Mouse (Mus musculus): ENCODE measurements around the gene Naa40. TPM values are rescaled to one million over a fixed set of nuclear protein-coding genes. Genes with fewer than 3 reads are reported as not detected.

Naa40 gene
- polyA plus RNA-seq (2012; fragmentation: generic; extraction: Trizol), result 16.8 TPM
- long read RNA-seq, experiment 1, full-length matches to known transcripts, result 16 of 20 reads
- long read RNA-seq, experiment 1, partial matches to known transcripts, result 0 of 20 reads
- long read RNA-seq, experiment 1, other reads (novel, unspliced or antisense), result 4 of 20 reads
- long read RNA-seq, experiment 2, full-length matches to known transcripts, result 142 of 164 reads
- long read RNA-seq, experiment 2, partial matches to known transcripts, result 3 of 164 reads
- long read RNA-seq, experiment 2, other reads (novel, unspliced or antisense), result 19 of 164 reads

DNA sequence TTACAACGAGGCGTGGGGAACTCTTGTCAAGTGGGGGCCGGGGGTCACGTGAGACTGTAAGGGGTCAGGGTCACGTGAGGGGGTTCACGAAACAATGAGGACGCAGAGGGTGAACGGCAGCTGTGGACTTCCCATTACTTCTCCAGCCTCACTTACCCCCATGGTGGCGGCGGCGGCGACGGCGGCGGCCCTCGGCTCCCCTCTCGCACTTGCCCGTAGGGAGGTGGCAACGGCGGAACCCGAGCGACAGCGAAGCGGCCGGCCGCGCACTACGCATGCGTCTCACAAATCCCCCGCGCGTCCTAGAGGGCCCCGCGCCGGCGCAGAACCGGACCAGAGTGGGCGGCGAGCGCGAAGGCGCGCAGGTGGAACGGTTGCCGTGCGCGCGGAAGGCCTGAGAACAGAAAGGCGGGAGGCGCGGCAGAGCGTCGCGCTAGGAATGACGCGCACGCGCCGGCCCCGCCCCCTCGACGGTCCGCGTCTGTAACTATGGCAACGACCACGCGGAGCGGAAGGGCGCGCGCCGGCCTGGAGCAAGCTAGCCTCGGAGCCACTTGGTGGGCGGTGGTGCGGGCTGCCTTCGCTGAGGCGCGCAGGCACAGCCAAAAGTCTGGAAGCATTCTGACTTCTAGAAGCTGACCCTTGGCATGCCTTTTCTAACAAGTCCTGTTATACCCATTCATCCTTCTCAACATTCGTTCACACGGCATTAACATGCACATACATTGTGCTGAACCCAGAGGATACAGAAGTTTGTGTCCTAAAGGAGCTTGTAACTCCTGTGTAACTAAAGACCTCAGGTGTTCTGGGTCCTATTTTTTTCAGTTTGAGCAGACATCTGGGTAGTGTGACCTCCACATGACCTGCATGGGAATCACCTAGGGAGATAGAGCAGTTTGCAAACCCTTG is at the start of gene Naa40:
Gene Naa40 (minus strand): TSS at position 402 of the 909 bp plus-strand sequence.
- Histone ChIP-seq H3K4me3 (ENCODE audit: insufficient read depth, poor library complexity, severe bottlenecking) (peak within 1 kb of the TSS; percentile 80), H3K27me3 (ENCODE audit: control insufficient read depth, insufficient read depth, insufficient read length) (no peaks in the 10 kb centered on the region), H3ac (ENCODE audit: control insufficient read depth, insufficient read length, low read depth) (peak within 1 kb of the TSS; percentile 73), H3K36me3 (ENCODE audit: control insufficient read depth, insufficient read depth) (peaks cover 21% of the 10 kb centered on the region), H3K79me3 (ENCODE audit: low read depth) (peaks cover 36% of the 10 kb centered on the region), H3K79me2 (ENCODE audit: control insufficient read depth, insufficient read depth) (peaks cover 49% of the 10 kb centered on the region)
- TF ChIP-seq FOSL1 (IDR thresholded peaks at IDR 0.05; ENCODE audit: insufficient read depth, low read length, poor library complexity, severe bottlenecking) (no peak), CTCF (IDR thresholded peaks at IDR 0.05; ENCODE audit: control insufficient read depth, insufficient read depth, insufficient read length) (no peak), MAX (IDR thresholded peaks at IDR 0.05) (peak; percentile 67), USF1 (IDR thresholded peaks at IDR 0.05; ENCODE audit: low read depth) (peak; percentile 93), CEBPB (IDR thresholded peaks at IDR 0.05; ENCODE audit: low read depth) (no peak), MYOD1 (IDR thresholded peaks at IDR 0.05; ENCODE audit: control insufficient read depth, insufficient read length, low read depth) (no peak), MYOG (IDR thresholded peaks at IDR 0.05; ENCODE audit: control insufficient read depth, extremely low read depth, insufficient read length) (no peak)

DNA sequence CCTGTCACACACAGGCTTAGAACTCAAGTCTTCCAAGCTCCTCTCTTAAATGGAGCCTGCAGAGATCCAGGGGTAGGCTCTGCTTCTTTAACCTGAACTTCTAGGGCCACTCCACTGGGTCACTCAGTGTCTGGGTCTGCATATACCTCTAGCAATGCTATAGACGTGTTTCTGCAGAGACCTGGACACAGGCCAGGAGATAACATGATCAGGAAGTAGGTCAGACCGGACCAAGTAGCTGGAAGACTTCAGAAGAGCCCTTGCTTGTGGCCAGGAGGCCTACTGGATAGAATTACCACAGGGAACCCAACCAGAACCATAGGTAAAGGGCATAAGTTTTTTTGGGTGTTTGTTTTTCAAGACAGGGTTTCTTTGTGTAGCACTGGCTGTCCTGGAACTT is 48.8 kb upstream of the Naa40 start:
- peaks cover 9% of the 10 kb centered on the region for H3K79me3 ChIP-seq (ENCODE audit: low read depth)

GRCm38 (mm10) chr19:7288288-7288687 is 47.3 kb upstream of the Naa40 start:
- Histone ChIP-seq H3K36me3 (ENCODE audit: control insufficient read depth, insufficient read depth) (peaks cover 45% of the 10 kb centered on the region), H3K27me3 (ENCODE audit: control insufficient read depth, insufficient read depth, insufficient read length) (no peaks in the 10 kb centered on the region), H3K4me3 (ENCODE audit: insufficient read depth, poor library complexity, severe bottlenecking) (no peak overlapping the region), H3ac (ENCODE audit: control insufficient read depth, insufficient read length, low read depth) (no peak overlapping the region), H3K79me2 (ENCODE audit: control insufficient read depth, insufficient read depth) (peaks cover 30% of the 10 kb centered on the region), H3K79me3 (ENCODE audit: low read depth) (peaks cover 2% of the 10 kb centered on the region)
- TF ChIP-seq USF1 (IDR thresholded peaks at IDR 0.05; ENCODE audit: low read depth), result no peak
- no peak for TF ChIP-seq MYOG (IDR thresholded peaks at IDR 0.05; ENCODE audit: control insufficient read depth, extremely low read depth, insufficient read length)
- no peak for TF ChIP-seq MYOD1 (IDR thresholded peaks at IDR 0.05; ENCODE audit: control insufficient read depth, insufficient read length, low read depth)
- no peak for TF ChIP-seq MAX (IDR thresholded peaks at IDR 0.05)
- TF ChIP-seq CEBPB (IDR thresholded peaks at IDR 0.05; ENCODE audit: low read depth), result no peak
- TF ChIP-seq FOSL1 (IDR thresholded peaks at IDR 0.05; ENCODE audit: insufficient read depth, low read length, poor library complexity, severe bottlenecking), result no peak
- TF ChIP-seq CTCF (IDR thresholded peaks at IDR 0.05; ENCODE audit: control insufficient read depth, insufficient read depth, insufficient read length), result no peak

More for the DNA sequence above, 48.8 kb upstream of the Naa40 start:
- Histone ChIP-seq H3K4me3 (ENCODE audit: insufficient read depth, poor library complexity, severe bottlenecking) (no peak overlapping the region), H3K27me3 (ENCODE audit: control insufficient read depth, insufficient read depth, insufficient read length) (no peaks in the 10 kb centered on the region), H3K79me2 (ENCODE audit: control insufficient read depth, insufficient read depth) (peaks cover 45% of the 10 kb centered on the region), H3K36me3 (ENCODE audit: control insufficient read depth, insufficient read depth) (peaks cover 30% of the 10 kb centered on the region), H3ac (ENCODE audit: control insufficient read depth, insufficient read length, low read depth) (no peak overlapping the region)
- TF ChIP-seq FOSL1 (IDR thresholded peaks at IDR 0.05; ENCODE audit: insufficient read depth, low read length, poor library complexity, severe bottlenecking) (no peak), USF1 (IDR thresholded peaks at IDR 0.05; ENCODE audit: low read depth) (no peak)

GRCm38 (mm10) chr19:7286563-7287315 is 45.8 kb upstream of the Naa40 start:
- Histone ChIP-seq H3K36me3 (ENCODE audit: control insufficient read depth, insufficient read depth) (peaks cover 53% of the 10 kb centered on the region), H3ac (ENCODE audit: control insufficient read depth, insufficient read length, low read depth) (no peak overlapping the region), H3K79me3 (ENCODE audit: low read depth) (no peaks in the 10 kb centered on the region), H3K79me2 (ENCODE audit: control insufficient read depth, insufficient read depth) (peaks cover 16% of the 10 kb centered on the region), H3K27me3 (ENCODE audit: control insufficient read depth, insufficient read depth, insufficient read length) (no peaks in the 10 kb centered on the region), H3K4me3 (ENCODE audit: insufficient read depth, poor library complexity, severe bottlenecking) (no peak overlapping the region)
- no peak for TF ChIP-seq FOSL1 (IDR thresholded peaks at IDR 0.05; ENCODE audit: insufficient read depth, low read length, poor library complexity, severe bottlenecking)
- TF ChIP-seq USF1 (IDR thresholded peaks at IDR 0.05; ENCODE audit: low read depth), result no peak
- no peak for TF ChIP-seq CEBPB (IDR thresholded peaks at IDR 0.05; ENCODE audit: low read depth)
- no peak for TF ChIP-seq MAX (IDR thresholded peaks at IDR 0.05)
- TF ChIP-seq MYOG (IDR thresholded peaks at IDR 0.05; ENCODE audit: control insufficient read depth, extremely low read depth, insufficient read length), result no peak
- no peak for TF ChIP-seq CTCF (IDR thresholded peaks at IDR 0.05; ENCODE audit: control insufficient read depth, insufficient read depth, insufficient read length)

GRCm38 (mm10) chr19:7280557-7281330 is 39.8 kb upstream of the Naa40 start:
- no peaks in the 10 kb centered on the region for H3K79me2 ChIP-seq (ENCODE audit: control insufficient read depth, insufficient read depth)
- no peaks in the 10 kb centered on the region for H3K79me3 ChIP-seq (ENCODE audit: low read depth)
- TF ChIP-seq MAX (IDR thresholded peaks at IDR 0.05), result no peak
- TF ChIP-seq CEBPB (IDR thresholded peaks at IDR 0.05; ENCODE audit: low read depth), result no peak
- TF ChIP-seq MYOG (IDR thresholded peaks at IDR 0.05; ENCODE audit: control insufficient read depth, extremely low read depth, insufficient read length), result no peak
- TF ChIP-seq FOSL1 (IDR thresholded peaks at IDR 0.05; ENCODE audit: insufficient read depth, low read length, poor library complexity, severe bottlenecking), result no peak
- TF ChIP-seq USF1 (IDR thresholded peaks at IDR 0.05; ENCODE audit: low read depth), result no peak
- no peak for TF ChIP-seq MYOD1 (IDR thresholded peaks at IDR 0.05; ENCODE audit: control insufficient read depth, insufficient read length, low read depth)
- no peak for TF ChIP-seq CTCF (IDR thresholded peaks at IDR 0.05; ENCODE audit: control insufficient read depth, insufficient read depth, insufficient read length)
- peaks cover 65% of the 10 kb centered on the region for H3K36me3 ChIP-seq (ENCODE audit: control insufficient read depth, insufficient read depth)
- H3K27me3 ChIP-seq (ENCODE audit: control insufficient read depth, insufficient read depth, insufficient read length), result no peaks in the 10 kb centered on the region
- no peak overlapping the region for H3K4me3 ChIP-seq (ENCODE audit: insufficient read depth, poor library complexity, severe bottlenecking)
- no peak overlapping the region for H3ac ChIP-seq (ENCODE audit: control insufficient read depth, insufficient read length, low read depth)

All from C2C12 (cell line).